Mouse (Mus musculus) gastrocnemius, adult 18-20 months (tissue): ENCODE results near the gene Gm20661. TPM values are rescaled to one million over a fixed set of nuclear protein-coding genes. Genes with fewer than 3 reads are reported as not detected.

Source experiments
- DNase-seq: peaks from one replicate; pipeline ENCODE4 v3.0.0; 2021; ENCODE audit warnings: low spot score
- total RNA-seq, 2 experiments: library from RNA; stranded (reverse); gene quantifications; 2 replicates each; pipeline ENCODE4 v1.2.3; 2021

Gm20661 gene
- total RNA-seq, 2 experiments from 2014 or later = not detected

GRCm38 (mm10) chr9:107967437-107967836 lies 15.4 kb upstream of the Gm20661 start:
- DNase-seq = no peak

GRCm38 (mm10) chr9:107968531-107968930 lies 14.3 kb upstream of the Gm20661 start:
- no peak for DNase-seq

- no peak for DNase-seq
Observed at GRCm38 (mm10) chr9:107970311-107970710, 12.5 kb upstream of the Gm20661 start.

- no peak for DNase-seq
Observed at GRCm38 (mm10) chr9:107971690-107972541, 10.9 kb upstream of the Gm20661 start.

- no peak for DNase-seq
Observed at GRCm38 (mm10) chr9:107974491-107975171, 8.2 kb upstream of the Gm20661 start.

- DNase-seq = peak; percentile 28
Observed at GRCm38 (mm10) chr9:107975399-107976386, 7.2 kb upstream of the Gm20661 start, which contains the start of gene Uba7. Gene Uba7 (plus strand): TSS chr9:107975505.

- DNase-seq = no peak
Observed at GRCm38 (mm10) chr9:107978815-107979214, 4.0 kb upstream of the Gm20661 start.

- DNase-seq = no peak
Observed at GRCm38 (mm10) chr9:107981684-107982605, 913 bp upstream of the Gm20661 start.

- peak; percentile 79 for DNase-seq
Observed at GRCm38 (mm10) chr9:107983421-107983890, 598 bp downstream of the Gm20661 start.

GRCm38 (mm10) chr9:107984052-107984753 lies 1.3 kb downstream of the Gm20661 start:
- no peak for DNase-seq

- DNase-seq = no peak
Observed at GRCm38 (mm10) chr9:107984754-107985055, 1.8 kb downstream of the Gm20661 start.

GRCm38 (mm10) chr9:107985131-107986119 lies 2.6 kb downstream of the Gm20661 start, which contains the start of gene Inka1:
Gene Inka1 (minus strand): TSS chr9:107985879.
- DNase-seq = peak; percentile 85

GRCm38 (mm10) chr9:107986376-107986775 lies 3.5 kb downstream of the Gm20661 start:
- peak; percentile 87 for DNase-seq

- DNase-seq = no peak
Observed at GRCm38 (mm10) chr9:107987950-107988349, 5.1 kb downstream of the Gm20661 start.

GRCm38 (mm10) chr9:107992197-107992596 lies 9.3 kb downstream of the Gm20661 start, which contains the start of gene Cdhr4:
Gene Cdhr4 (plus strand): TSS chr9:107992497.
- DNase-seq = no peak

- no peak for DNase-seq
Observed at GRCm38 (mm10) chr9:107993013-107993412, 10.2 kb downstream of the Gm20661 start.

GRCm38 (mm10) chr9:107994464-107994863 lies 11.6 kb downstream of the Gm20661 start:
- DNase-seq = no peak

- DNase-seq = no peak
Observed at GRCm38 (mm10) chr9:107995513-107995912, 12.7 kb downstream of the Gm20661 start.
